Mouse (Mus musculus) liver, postnatal 0 days (tissue): ENCODE data around the gene Eif4g2.

Experiments
- CTCF ChIP-seq: sonication (generic); IDR thresholded peaks from 2 replicates; pipeline ENCODE4 v1.5.1; 2016; ENCODE audit warnings: antibody characterized with exemption, low read depth
- EP300 ChIP-seq: IDR thresholded peaks from 2 replicates; pipeline ENCODE4 v1.6.1; 2016; ENCODE audit warnings: antibody characterized with exemption, low read depth, mild to moderate bottlenecking

DNA sequence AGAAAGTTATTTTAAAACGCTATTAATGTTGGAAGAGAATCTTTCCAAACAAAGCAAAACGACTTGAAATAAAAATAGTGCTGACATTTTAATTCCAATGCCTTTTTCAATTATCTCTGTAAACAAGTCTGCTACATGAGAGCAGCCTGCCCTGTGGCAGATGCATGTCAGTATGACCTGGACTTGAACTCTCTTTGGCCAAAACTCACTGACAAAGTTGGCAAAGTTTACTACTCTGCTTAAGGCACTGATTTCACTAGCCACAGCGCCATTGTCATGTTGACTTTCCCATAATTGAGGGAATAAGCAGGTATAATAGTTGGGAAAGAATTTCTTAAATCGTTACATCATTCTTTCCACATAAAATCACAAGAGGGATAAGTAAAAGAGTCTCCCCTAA is 62.0 kb downstream of the Eif4g2 start:
- TF ChIP-seq EP300 (no peak), CTCF (no peak)
